Mouse (Mus musculus) megakaryocyte-erythroid progenitor cell, adult 5-6 weeks (primary cell): ENCODE data around the gene Tmtc1. TPM values are rescaled to one million over a fixed set of nuclear protein-coding genes. Genes with fewer than 3 reads are reported as not detected.

ENCODE experiments used
- ATAC-seq: replicated peaks from 2 replicates; pipeline ENCODE4 v1.8.0; 2016; ENCODE audit warnings: mild to moderate bottlenecking, inconsistent platforms; ENCODE audit not compliant: severe bottlenecking, poor library complexity, low FRiP score, low TSS enrichment
- total RNA-seq, 2 experiments: library from RNA; stranded (forward) in 1 of 2; stranded (reverse) in 1 of 2; fragments of 200-1000, 215-1000 nt in 1 of 2; fragments of >200 nt in 1 of 2; fragmentation: Nextera tagmentation in 1 of 2; gene quantifications; 2 replicates each; pipeline ENCODE4 v1.2.3; 2014 to 2017

Tmtc1 gene
- total RNA-seq, 2 experiments from 2014 or later, result 0.14 TPM; not detected in 1

- ATAC-seq, result no peak
These were observed 105.7 kb downstream of the Tmtc1 start for GRCm38 (mm10) chr6:148338326-148338957.

DNA sequence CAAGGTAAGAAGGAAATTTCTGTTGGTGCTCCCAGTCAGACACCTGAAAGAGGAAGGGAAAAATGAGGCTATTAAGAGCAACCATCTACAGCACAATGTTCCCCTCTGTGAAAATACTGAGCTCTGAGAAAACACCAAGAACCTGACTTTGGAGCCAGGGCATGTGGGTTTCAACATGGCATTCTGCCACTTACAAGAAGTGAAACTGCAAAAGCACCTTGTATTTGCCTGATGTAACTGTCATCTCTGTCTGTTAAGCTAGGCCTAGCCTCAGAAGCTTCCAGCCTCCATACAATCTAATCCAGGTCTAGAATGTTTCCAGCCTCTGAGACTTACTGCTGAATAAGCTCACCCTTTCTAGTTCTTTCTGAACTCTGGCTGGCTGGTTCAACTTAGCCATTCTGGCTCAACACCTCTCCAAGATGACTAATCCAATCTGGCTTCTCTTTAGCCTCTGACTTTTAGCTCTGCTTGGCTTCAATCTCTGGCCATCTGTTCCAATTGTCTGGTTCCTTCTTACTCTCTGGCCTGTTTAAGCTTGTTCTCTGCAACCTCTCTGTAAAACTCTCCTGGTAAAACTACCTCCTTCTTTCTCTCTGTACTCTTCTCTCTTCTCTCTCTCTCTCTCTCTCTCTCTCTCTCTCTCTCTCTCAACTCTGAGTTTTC is 107.8 kb downstream of the Tmtc1 start:
- ATAC-seq, result no peak

DNA sequence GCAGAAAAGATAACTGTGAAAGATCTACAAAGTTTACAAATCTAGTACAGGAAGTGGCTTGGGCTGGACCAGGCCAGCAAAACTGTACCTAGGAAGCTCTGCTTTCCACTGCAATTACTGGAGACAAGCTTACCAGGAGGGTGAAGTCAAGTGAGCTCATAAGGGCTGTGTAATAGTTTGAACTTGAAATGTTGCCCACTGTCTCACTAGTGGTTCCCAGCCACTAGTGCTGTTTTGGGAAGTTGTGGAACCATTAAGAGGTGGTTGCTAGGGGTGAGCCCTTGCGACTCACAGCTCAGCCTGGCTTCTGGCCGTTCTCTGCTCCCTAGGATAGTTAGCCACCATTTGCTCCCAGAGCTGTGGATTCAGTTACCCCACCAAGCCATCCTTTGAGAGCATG is 112.3 kb downstream of the Tmtc1 start:
- ATAC-seq, result no peak

- no peak for ATAC-seq
These were observed 114.2 kb downstream of the Tmtc1 start for GRCm38 (mm10) chr6:148329976-148330375.

GRCm38 (mm10) chr6:148328928-148329327 is 115.3 kb downstream of the Tmtc1 start:
- ATAC-seq, result no peak

GRCm38 (mm10) chr6:148328130-148328529 is 116.1 kb downstream of the Tmtc1 start:
- no peak for ATAC-seq

DNA sequence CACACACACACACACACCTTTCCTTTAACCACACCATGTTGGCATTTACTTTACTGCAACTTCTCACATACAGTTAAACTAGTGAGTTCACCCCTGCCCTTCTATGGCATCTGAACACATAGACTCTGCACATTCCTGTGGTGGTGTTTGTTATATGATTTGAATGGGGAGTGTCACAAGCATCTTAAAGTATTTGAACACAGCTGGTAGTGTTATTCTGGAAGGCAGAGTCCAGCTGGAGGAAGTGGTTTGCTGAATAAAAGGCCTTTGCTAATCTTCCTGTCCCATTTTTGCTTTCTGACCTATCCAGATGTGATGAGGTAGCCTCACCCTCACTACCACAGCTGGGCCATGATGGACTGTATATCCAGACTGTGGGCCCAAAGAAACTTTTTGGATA is 125.5 kb downstream of the Tmtc1 start:
- ATAC-seq, result no peak

DNA sequence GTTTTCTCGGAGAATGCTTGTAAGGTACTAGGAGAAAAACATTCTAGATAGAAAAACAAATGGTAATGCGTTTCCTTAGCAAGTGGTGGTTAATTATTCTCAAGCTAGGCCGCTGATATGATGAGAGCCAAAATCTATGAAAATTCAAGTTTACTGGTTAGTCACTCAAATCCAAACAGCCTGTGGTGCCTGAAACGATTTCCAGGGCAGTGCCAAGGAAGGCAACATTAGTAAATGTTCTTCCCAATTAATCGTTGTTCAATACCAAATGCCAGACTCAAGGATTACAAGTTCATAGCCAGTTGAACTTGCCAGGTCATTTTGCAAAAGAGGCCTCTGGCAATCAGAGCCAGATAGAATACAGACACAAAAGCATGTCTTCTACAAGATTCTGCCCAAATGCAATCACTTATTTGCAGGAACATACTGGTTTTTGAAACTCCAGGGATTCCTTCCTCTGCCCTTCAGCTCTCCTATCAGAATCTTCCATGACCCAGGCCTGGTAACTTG is 128.6 kb downstream of the Tmtc1 start:
- no peak for ATAC-seq

DNA sequence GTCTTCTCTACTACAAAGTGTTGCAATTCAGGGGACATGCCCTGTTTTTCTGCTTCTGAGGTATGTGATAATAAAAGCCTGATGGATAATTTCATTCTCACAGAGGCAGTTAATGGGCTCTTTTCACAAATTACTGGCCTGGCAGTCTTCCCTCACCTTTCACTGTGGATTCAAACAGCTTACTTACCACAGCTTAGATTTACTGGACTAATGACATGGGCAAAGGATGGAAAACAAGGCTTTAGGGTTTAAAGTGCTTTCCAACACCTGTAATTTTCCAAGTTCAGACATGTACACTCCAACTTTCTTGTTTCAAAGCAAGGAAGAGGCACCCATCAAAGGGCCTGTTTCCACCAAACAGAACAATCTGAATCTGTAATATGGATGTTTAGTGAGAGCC is 129.1 kb downstream of the Tmtc1 start:
- ATAC-seq, result no peak

DNA sequence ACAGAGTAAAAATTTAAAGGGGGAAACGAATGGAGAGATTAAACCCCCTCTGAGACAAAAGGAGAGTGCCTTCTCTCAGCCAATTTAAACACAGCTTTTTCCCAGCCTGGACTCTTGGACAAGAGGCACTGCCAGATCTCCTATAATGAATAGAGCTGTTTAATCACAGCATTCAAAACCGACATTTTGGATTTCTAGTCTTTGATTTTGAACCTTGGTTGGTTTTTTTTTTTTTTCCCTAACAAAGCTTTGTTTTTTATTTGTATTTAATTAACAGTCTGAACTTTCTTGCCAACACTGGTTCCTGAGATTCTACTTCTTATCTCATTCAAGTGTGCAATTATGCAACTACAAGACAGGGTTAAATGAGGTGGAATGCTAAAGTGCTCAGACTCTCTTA is 133.2 kb downstream of the Tmtc1 start:
- no peak for ATAC-seq

GRCm38 (mm10) chr6:148305821-148306220 is 138.4 kb downstream of the Tmtc1 start:
- no peak for ATAC-seq

- no peak for ATAC-seq
These were observed 139.0 kb downstream of the Tmtc1 start for GRCm38 (mm10) chr6:148305191-148305590.

GRCm38 (mm10) chr6:148302261-148302660 is 141.9 kb downstream of the Tmtc1 start:
- ATAC-seq, result no peak

DNA sequence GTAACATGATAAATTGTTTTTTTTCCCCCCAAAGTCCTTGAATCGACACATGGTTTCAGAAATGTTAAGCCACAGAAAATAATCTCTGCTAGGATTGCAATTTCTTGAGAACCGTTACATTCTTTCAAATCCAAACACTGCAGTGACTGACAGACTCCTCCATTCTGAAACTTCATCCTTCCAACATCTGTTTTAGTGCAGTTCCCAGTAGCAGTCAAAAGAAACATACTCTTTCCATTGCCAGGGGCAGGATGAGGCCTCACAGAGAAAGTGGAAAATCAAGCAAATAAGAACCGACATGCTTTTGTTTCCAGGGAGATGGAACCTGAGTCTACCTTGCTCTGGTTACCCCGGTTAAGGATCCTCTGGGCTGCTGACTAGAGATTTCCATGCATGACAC is 147.1 kb downstream of the Tmtc1 start:
- no peak for ATAC-seq

- no peak for ATAC-seq
These were observed 147.8 kb downstream of the Tmtc1 start for GRCm38 (mm10) chr6:148296418-148296817.

- no peak for ATAC-seq
These were observed 149.7 kb downstream of the Tmtc1 start for GRCm38 (mm10) chr6:148294506-148294905.

- no peak for ATAC-seq
These were observed 153.3 kb downstream of the Tmtc1 start for GRCm38 (mm10) chr6:148290865-148291264.

DNA sequence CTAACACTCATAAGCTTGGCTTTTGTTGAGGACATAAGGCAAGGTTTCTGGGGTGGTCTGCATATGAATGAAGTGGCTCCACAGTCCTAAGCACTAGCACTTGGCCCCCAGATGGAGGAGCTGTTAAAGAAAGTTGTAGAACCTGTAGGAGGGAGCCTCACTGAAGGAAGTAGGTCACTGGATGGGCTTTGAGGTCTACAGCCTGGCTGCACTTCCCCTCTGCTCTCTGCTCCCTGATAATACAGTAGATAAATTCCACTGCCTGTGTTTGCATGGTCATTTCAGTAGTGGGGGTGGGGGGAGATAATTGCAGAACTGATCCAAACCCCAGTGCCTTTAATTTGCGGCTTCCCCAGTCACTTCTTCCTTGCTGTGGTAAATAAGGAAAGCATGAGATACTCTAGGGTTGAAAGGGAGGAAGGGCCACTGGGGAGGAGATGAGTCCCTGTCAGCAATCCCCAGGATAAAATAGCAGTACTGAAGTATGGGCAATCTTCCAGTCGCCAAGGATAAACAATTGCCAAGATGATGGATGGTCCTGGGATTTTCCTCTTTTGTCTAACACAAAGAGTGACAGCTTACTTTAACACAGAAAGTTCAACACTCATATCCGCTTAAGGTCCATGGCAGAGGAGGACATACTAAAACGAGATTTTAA is 160.8 kb downstream of the Tmtc1 start:
- peak; percentile 60; the same call in 1 of the 2 replicates for ATAC-seq

GRCm38 (mm10) chr6:148279240-148279639 is 164.9 kb downstream of the Tmtc1 start:
- no peak for ATAC-seq

DNA sequence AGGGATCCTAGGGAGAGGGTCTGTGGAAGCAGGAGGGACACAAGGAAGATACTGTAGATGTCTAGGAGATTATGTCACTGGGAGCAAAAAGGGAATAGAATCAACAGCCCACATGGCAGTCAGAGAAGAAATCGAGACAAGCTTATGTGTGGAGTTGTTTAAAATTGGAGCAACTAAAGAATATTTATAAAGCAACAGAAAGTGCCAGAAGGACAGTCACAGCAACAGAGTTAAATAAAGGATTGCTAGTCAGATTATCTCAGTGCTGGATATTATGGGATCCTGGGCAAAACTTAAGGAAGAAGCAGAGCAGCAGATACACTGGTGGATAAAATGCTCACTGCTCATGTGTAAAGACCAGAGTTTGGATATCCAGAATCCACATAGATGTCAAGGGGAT is 167.8 kb downstream of the Tmtc1 start:
- no peak for ATAC-seq

DNA sequence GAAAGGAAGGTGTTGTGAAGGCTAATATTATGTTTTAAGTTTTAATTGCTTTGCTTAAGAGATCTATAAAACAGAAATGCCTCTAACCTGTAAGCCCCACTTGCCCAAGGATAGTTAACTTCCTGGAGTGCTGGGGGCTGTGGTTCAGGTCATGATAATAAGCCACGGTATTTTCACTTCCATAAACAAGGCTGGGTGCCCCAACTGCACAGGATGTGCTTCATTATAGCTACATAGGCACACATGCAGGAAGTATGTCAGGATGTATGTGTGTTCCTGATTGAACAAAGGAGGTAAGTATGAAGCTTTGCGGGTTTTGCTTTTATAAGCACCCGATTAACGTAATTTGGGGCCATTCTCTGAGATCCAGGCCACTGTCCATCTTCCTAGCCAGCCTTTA is 169.1 kb downstream of the Tmtc1 start:
- ATAC-seq, result no peak
